Mouse (Mus musculus) liver, adult 2 months (tissue): ENCODE measurements around the gene Mapk10.

Experiments
- CTCF ChIP-seq: fragments of 200-500 bp; IDR thresholded peaks from 2 replicates; pipeline ENCODE4 v1.5.1; 2011; ENCODE audit warnings: low read depth, low read length, control low read depth
- POLR2A ChIP-seq: fragments of 200-500 bp; IDR thresholded peaks from 2 replicates; pipeline ENCODE4 v1.6.1; 2011; ENCODE audit warnings: low read length, control low read depth; ENCODE audit not compliant: insufficient read depth; ENCODE audit errors: extremely low read depth

- TF ChIP-seq POLR2A, result no peak
- TF ChIP-seq CTCF, result no peak
Measured at GRCm38 (mm10) chr5:103134839-103135238, 76.3 kb downstream of the Mapk10 start.
